Mouse (Mus musculus): ENCODE measurements around the gene Ccdc18. TPM values are rescaled to one million over a fixed set of nuclear protein-coding genes. Genes with fewer than 3 reads are reported as not detected.
"Not testable (repeated sequence)": the region's sequence is repeated elsewhere in the genome, so short reads cannot be mapped to it uniquely, and the experiment has no call there.

Gene Ccdc18
- polyA plus RNA-seq, 1 experiment from 2014 or later, result 10.8 TPM

DNA sequence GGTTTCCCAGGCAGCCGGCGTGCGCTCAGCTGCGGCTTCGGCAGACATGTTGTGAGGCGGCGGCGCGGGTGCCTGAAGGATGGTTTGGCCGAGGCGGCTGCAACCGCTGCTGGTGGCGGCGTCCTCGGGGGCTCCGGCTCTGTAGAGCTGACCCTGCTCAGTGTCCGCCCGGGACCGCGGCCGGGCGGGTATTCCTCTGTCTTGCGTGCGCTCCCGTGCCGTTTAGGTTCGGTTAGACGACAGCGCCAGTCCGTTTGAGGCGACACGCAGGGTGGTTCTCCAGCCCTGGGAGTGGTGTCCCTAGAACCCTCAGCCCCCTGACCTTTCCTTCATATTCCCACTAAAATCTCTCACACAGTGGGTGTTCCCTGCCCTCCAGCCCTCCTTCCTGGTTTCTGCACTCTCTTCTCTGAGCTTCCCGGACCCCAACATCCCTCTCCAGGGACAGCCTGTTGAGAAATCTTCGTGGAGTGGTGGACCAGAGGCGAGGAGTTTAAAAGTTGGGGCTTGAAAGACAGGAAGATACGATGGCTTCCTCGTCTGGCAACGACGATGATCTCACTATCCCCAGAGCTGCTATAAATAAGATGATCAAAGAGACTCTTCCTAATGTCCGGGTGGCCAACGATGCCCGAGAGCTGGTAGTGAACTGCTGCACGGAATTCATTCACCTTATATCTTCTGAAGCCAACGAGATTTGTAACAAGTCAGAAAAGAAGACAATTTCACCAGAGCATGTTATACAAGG lies 136.6 kb downstream of the Ccdc18 start:
- H3K4me1 ChIP-seq (ENCODE audit: control insufficient read depth, insufficient read depth, low read length), result peaks cover 21% of the 10 kb centered on the region
- peak; percentile 90 for DNase-seq (ENCODE audit: low spot score, missing footprints)
- no peaks in the 10 kb centered on the region for H3K36me3 ChIP-seq (ENCODE audit: control insufficient read depth, insufficient read depth, low read length)
- ATAC-seq (ENCODE audit: low FRiP score), result peak; percentile 82
- 1% methylated on average over 44 of the region's 44 CpGs for WGBS
- no peaks in the 10 kb centered on the region for H3K27me3 ChIP-seq (ENCODE audit: control insufficient read depth, insufficient read depth, low read length)
- H3K4me2 ChIP-seq, result peak overlapping the region; percentile 66
- no peaks in the 10 kb centered on the region for H3K9me3 ChIP-seq (ENCODE audit: control insufficient read depth, low read length)
- H3K4me3 ChIP-seq (ENCODE audit: low read depth, low read length), result peak overlapping the region; percentile 90
- H3K27ac ChIP-seq (ENCODE audit: low read depth, low read length), result peak overlapping the region; percentile 89
- H3K9ac ChIP-seq (ENCODE audit: low read length), result peak overlapping the region; percentile 90

- DNase-seq (ENCODE audit: low spot score, missing footprints) (no peak), ATAC-seq (ENCODE audit: low FRiP score) (no peak)
- Histone ChIP-seq H3K4me3 (ENCODE audit: low read depth, low read length) (peak overlapping the region; percentile 90), H3K4me2 (peak overlapping the region; percentile 66), H3K27me3 (ENCODE audit: control insufficient read depth, insufficient read depth, low read length) (no peaks in the 10 kb centered on the region), H3K9ac (ENCODE audit: low read length) (peak overlapping the region; percentile 90), H3K4me1 (ENCODE audit: control insufficient read depth, insufficient read depth, low read length) (peaks cover 21% of the 10 kb centered on the region), H3K9me3 (ENCODE audit: control insufficient read depth, low read length) (no peaks in the 10 kb centered on the region), H3K36me3 (ENCODE audit: control insufficient read depth, insufficient read depth, low read length) (no peaks in the 10 kb centered on the region), H3K27ac (ENCODE audit: low read depth, low read length) (no peak overlapping the region)
- 18% methylated on average over 7 of the region's 7 CpGs for WGBS
Observed at GRCm38 (mm10) chr5:108269811-108270151, 137.1 kb downstream of the Ccdc18 start.

- no peaks in the 10 kb centered on the region for H3K27me3 ChIP-seq (ENCODE audit: control insufficient read depth, insufficient read depth, low read length)
- H3K36me3 ChIP-seq (ENCODE audit: control insufficient read depth, insufficient read depth, low read length), result no peaks in the 10 kb centered on the region
- DNase-seq (ENCODE audit: low spot score, missing footprints) (peak; percentile 85), ATAC-seq (ENCODE audit: low FRiP score) (no peak)
- H3K4me2 ChIP-seq, result peak overlapping the region; percentile 66
- H3K9me3 ChIP-seq (ENCODE audit: control insufficient read depth, low read length), result no peaks in the 10 kb centered on the region
- H3K9ac ChIP-seq (ENCODE audit: low read length), result peak overlapping the region; percentile 90
- H3K4me3 ChIP-seq (ENCODE audit: low read depth, low read length), result peak overlapping the region; percentile 90
- H3K27ac ChIP-seq (ENCODE audit: low read depth, low read length), result no peak overlapping the region
- 63% methylated on average over 9 of the region's 9 CpGs for whole genome bisulfite sequencing
- peaks cover 21% of the 10 kb centered on the region for H3K4me1 ChIP-seq (ENCODE audit: control insufficient read depth, insufficient read depth, low read length)
Observed at GRCm38 (mm10) chr5:108270415-108270814, 137.7 kb downstream of the Ccdc18 start.

GRCm38 (mm10) chr5:108271345-108271744 lies 138.7 kb downstream of the Ccdc18 start:
- not testable (repeated sequence) for H3K27me3 ChIP-seq (ENCODE audit: control insufficient read depth, insufficient read depth, low read length); ATAC-seq (ENCODE audit: low FRiP score); H3K9me3 ChIP-seq (ENCODE audit: control insufficient read depth, low read length); H3K36me3 ChIP-seq (ENCODE audit: control insufficient read depth, insufficient read depth, low read length); H3K4me3 ChIP-seq (ENCODE audit: low read depth, low read length); H3K27ac ChIP-seq (ENCODE audit: low read depth, low read length); DNase-seq (ENCODE audit: low spot score, missing footprints); H3K9ac ChIP-seq (ENCODE audit: low read length)
- WGBS, result 93% methylated on average over 6 of the region's 6 CpGs
- peaks cover 21% of the 10 kb centered on the region for H3K4me1 ChIP-seq (ENCODE audit: control insufficient read depth, insufficient read depth, low read length)
- 0 out of 2 replicates have a peak overlapping the region, but pooled peaks have one; percentile 11 for H3K4me2 ChIP-seq

Other genes starting within 250 kb of the Ccdc18 start
- gene Rpl5, start 232.4 kb upstream of the Ccdc18 start, polyA plus RNA-seq (2014; fragmentation: Nextera tagmentation; extraction: Ambion mirVana), result 74.7 and 77.4 TPM in 2 replicates
- gene Fam69a, start 145.8 kb upstream of the Ccdc18 start, polyA plus RNA-seq (2014; fragmentation: Nextera tagmentation; extraction: Ambion mirVana), result 22.9 and 25.1 TPM in 2 replicates
- 124 and 139 TPM in 2 replicates for gene Mtf2, start 67.2 kb upstream of the Ccdc18 start, polyA plus RNA-seq (2014; fragmentation: Nextera tagmentation; extraction: Ambion mirVana)
- gene Tmed5, start 255 bp upstream of the Ccdc18 start, polyA plus RNA-seq (2014; fragmentation: Nextera tagmentation; extraction: Ambion mirVana), result 30.4 and 30.7 TPM in 2 replicates
- 66.8 and 73.4 TPM in 2 replicates for gene Dr1, start 136.0 kb downstream of the Ccdc18 start, polyA plus RNA-seq (2014; fragmentation: Nextera tagmentation; extraction: Ambion mirVana)
- 2.8 and 3.7 TPM in 2 replicates for gene Pigg, start 179.7 kb downstream of the Ccdc18 start, polyA plus RNA-seq (2014; fragmentation: Nextera tagmentation; extraction: Ambion mirVana)
- gene Gm42517, start 235.0 kb downstream of the Ccdc18 start, polyA plus RNA-seq (2014; fragmentation: Nextera tagmentation; extraction: Ambion mirVana), result 0.11 and 0.17 TPM in 2 replicates

All from midbrain, embryonic 11.5 days (tissue).